Mouse (Mus musculus): ENCODE data around the gene Epha4. TPM values are rescaled to one million over a fixed set of nuclear protein-coding genes. Genes with fewer than 3 reads are reported as not detected.

The Epha4 gene
- total RNA-seq (2015) (0.52 and 0.58 TPM in 2 replicates), total RNA-seq (2017) (0.41 and 0.55 TPM in 2 replicates)

- peak; percentile 65 for ATAC-seq (ENCODE audit: poor library complexity, severe bottlenecking)
These were observed at the start of gene Epha4 for GRCm38 (mm10) chr1:77514963-77515650. Gene Epha4 (minus strand): TSS chr1:77515088.

- no peak for ATAC-seq (ENCODE audit: poor library complexity, severe bottlenecking)
These were observed 41.3 kb upstream of the Epha4 start for GRCm38 (mm10) chr1:77556199-77556598.

GRCm38 (mm10) chr1:77551927-77552326, 37.0 kb upstream of the Epha4 start:
- ATAC-seq (ENCODE audit: poor library complexity, severe bottlenecking) = no peak

GRCm38 (mm10) chr1:77545722-77546121, 30.8 kb upstream of the Epha4 start:
- no peak for ATAC-seq (ENCODE audit: poor library complexity, severe bottlenecking)

GRCm38 (mm10) chr1:77545035-77545434, 30.1 kb upstream of the Epha4 start:
- ATAC-seq (ENCODE audit: poor library complexity, severe bottlenecking) = no peak

GRCm38 (mm10) chr1:77544279-77544678, 29.4 kb upstream of the Epha4 start:
- no peak for ATAC-seq (ENCODE audit: poor library complexity, severe bottlenecking)

GRCm38 (mm10) chr1:77539945-77540344, 25.1 kb upstream of the Epha4 start:
- ATAC-seq (ENCODE audit: poor library complexity, severe bottlenecking) = no peak

- no peak for ATAC-seq (ENCODE audit: poor library complexity, severe bottlenecking)
These were observed 23.7 kb upstream of the Epha4 start for GRCm38 (mm10) chr1:77538559-77538958.

- no peak for ATAC-seq (ENCODE audit: poor library complexity, severe bottlenecking)
These were observed 21.0 kb upstream of the Epha4 start for GRCm38 (mm10) chr1:77535905-77536304.

GRCm38 (mm10) chr1:77532576-77533183, 17.8 kb upstream of the Epha4 start:
- ATAC-seq (ENCODE audit: poor library complexity, severe bottlenecking) = no peak

GRCm38 (mm10) chr1:77531934-77532575, 17.2 kb upstream of the Epha4 start:
- no peak for ATAC-seq (ENCODE audit: poor library complexity, severe bottlenecking)

GRCm38 (mm10) chr1:77525082-77525481, 10.2 kb upstream of the Epha4 start:
- ATAC-seq (ENCODE audit: poor library complexity, severe bottlenecking) = no peak

GRCm38 (mm10) chr1:77523354-77523753, 8.5 kb upstream of the Epha4 start:
- ATAC-seq (ENCODE audit: poor library complexity, severe bottlenecking) = no peak

GRCm38 (mm10) chr1:77521640-77522539, 7.0 kb upstream of the Epha4 start:
- no peak for ATAC-seq (ENCODE audit: poor library complexity, severe bottlenecking)

- no peak for ATAC-seq (ENCODE audit: poor library complexity, severe bottlenecking)
These were observed 3.8 kb upstream of the Epha4 start for GRCm38 (mm10) chr1:77518715-77519114.

- ATAC-seq (ENCODE audit: poor library complexity, severe bottlenecking) = peak; percentile 85
These were observed 1.5 kb upstream of the Epha4 start for GRCm38 (mm10) chr1:77516203-77516991.

GRCm38 (mm10) chr1:77515651-77515981, 728 bp upstream of the Epha4 start:
- no peak for ATAC-seq (ENCODE audit: poor library complexity, severe bottlenecking)

GRCm38 (mm10) chr1:77514325-77514962, 444 bp downstream of the Epha4 start:
- ATAC-seq (ENCODE audit: poor library complexity, severe bottlenecking) = 0 out of 2 replicates have a peak, but pooled peaks have one; percentile 3

GRCm38 (mm10) chr1:77513959-77514324, 946 bp downstream of the Epha4 start:
- ATAC-seq (ENCODE audit: poor library complexity, severe bottlenecking) = no peak

- ATAC-seq (ENCODE audit: poor library complexity, severe bottlenecking) = no peak
These were observed 1.4 kb downstream of the Epha4 start for GRCm38 (mm10) chr1:77513411-77513941.

Data from megakaryocyte, adult 5-6 weeks (primary cell).